ENCODE assay signal across 17 mouse cellular contexts in genomic region chr1:128766894-128767268, GRCm38 (mm10).
DNase-seq lines count a peak whose midpoint lies in the region; ATAC-seq and TF ChIP-seq lines count a peak whose summit lies in the region.
"Had no signal": no experiment of that assay in that cellular context is flagged by ENCODE, and none has a peak within 500 bp of the region (broad histone marks: within the 10 kb centered on the region; RNA-seq: fewer than 3 reads in every experiment).

No protein-coding gene starts in this region.

- H3K36me3 ChIP-seq in spleen, adult 2 months (ENCODE audit: control insufficient read depth, insufficient read depth, low read length), result no peaks in the 10 kb centered on the region

- no peak for TF ChIP-seq CTCF in spleen, adult 2 months (IDR thresholded peaks at IDR 0.05; ENCODE audit: extremely low read depth, insufficient read depth, insufficient read length, insufficient replicate concordance)

- DNase-seq in lung, postnatal 36 days, result peak; percentile 30
- no peak for DNase-seq in lung, postnatal 4 days
- DNase-seq in CD4-positive, CD25-positive, alpha-beta regulatory T cell, adult 2 months (ENCODE audit: low read depth, low spot score), result peak; percentile 82
- peak; percentile 41 to 73 for DNase-seq in spleen, adult 2 months (ENCODE audit: low read depth in 1 of 2, low spot score in 2 of 2)
- DNase-seq in right cerebral cortex, adult 2 months (ENCODE audit: low spot score in 2 of 2), result no peak
- no peak for DNase-seq in cerebellum, adult 18-20 months
- DNase-seq: cerebellum, postnatal 25 days; heart, adult 2 months; layer of hippocampus, adult 9-11 months; right cerebral cortex, postnatal 25 days had no signal

- peak overlapping the region; percentile 67 for H3K27ac ChIP-seq in spleen, adult 2 months (ENCODE audit: insufficient read depth, low read length)
- H3K27ac ChIP-seq: heart, adult 2 months; hindbrain, postnatal 0 days; kidney, postnatal 0 days; liver, embryonic 14.5 days; macrophage had no signal

- no peaks in the 10 kb centered on the region for H3K27me3 ChIP-seq in spleen, adult 2 months (ENCODE audit: control insufficient read depth, insufficient read depth, low read length)
- H3K27me3 ChIP-seq: Patski had no signal

- WGBS in spleen, adult 2 months, result 13% methylated on average over 7 of the region's 7 CpGs

- peak; percentile 55 to 69 for ATAC-seq in hematopoietic stem cell, adult 5-6 weeks (replicated peaks in 1 of 2; ENCODE audit: insufficient read depth in 1 of 2, low FRiP score in 2 of 2, low TSS enrichment in 1 of 2, low read depth in 1 of 2, poor library complexity in 2 of 2, severe bottlenecking in 2 of 2)
- ATAC-seq in cerebellum, adult (ENCODE audit: insufficient number of reproducible peaks, low FRiP score, low TSS enrichment), result no peak
- ATAC-seq: hindbrain, postnatal 0 days; Patski had no signal

- no peak for TF ChIP-seq POLR2A in spleen, adult 2 months (IDR thresholded peaks at IDR 0.05; ENCODE audit: low read depth, low read length)

- peaks cover 11% of the 10 kb centered on the region; the same call in 1 of the 2 replicates for H3K4me1 ChIP-seq in spleen, adult 2 months (ENCODE audit: control insufficient read depth, insufficient read depth, insufficient read length)

- 0 out of 2 replicates have a peak overlapping the region, but pooled peaks have one; percentile 6 for H3K4me3 ChIP-seq in spleen, adult 2 months (ENCODE audit: extremely low read depth, insufficient read depth, insufficient read length)
- H3K4me3 ChIP-seq: heart, adult 2 months had no signal

Comparison
In these comparisons a context has a peak if more than half of its experiments do, and no peak if none do; other contexts are left out.
1. DNase-seq: peak in lung, postnatal 36 days (single experiment), CD4-positive, CD25-positive, alpha-beta regulatory T cell, adult 2 months (single experiment) and spleen, adult 2 months (2 of 2); none in lung, postnatal 4 days (0 of 2), right cerebral cortex, adult 2 months (0 of 2) and cerebellum, adult 18-20 months (0 of 2).